Mouse (Mus musculus): ENCODE data around the gene Nop9. TPM values are rescaled to one million over a fixed set of nuclear protein-coding genes. Genes with fewer than 3 reads are reported as not detected.

Gene Nop9
- 12.1 TPM for polyA plus RNA-seq (2017; shearing (Covaris generic))

DNA sequence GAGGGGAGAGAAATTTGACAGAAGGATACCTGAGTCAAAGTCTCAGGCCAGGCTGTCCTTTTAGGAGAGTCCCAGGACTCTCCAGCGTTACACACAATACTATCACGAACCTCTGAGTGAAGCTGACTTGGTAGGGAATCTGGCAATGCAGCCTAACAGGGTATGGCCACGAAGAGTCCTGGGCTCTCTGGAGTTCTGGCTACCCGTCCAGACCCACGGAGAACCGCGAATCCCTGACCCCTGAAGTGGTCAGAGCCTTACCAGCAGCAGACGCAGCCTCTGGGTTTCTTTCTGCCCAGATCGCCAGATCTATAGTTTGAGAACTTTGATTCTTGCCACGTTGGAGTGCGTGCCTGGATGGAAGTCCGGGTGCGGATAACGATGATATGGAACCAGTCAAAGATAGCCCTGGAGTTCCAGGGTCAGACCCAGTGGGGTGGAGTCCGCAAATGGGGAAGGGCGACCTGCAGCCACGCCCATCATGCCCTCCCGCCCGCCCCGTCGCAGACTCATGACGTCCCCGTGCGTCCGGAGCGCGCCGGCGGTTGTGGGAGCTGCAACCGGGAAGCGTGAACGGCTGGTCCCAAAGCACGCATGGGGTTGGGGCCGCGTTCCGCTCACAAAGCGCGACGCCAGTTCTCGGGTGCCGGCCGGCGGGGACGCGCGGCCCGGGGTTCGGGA, at the start of gene Nop9, which contains the start of gene Dhrs1:
Gene Nop9 (plus strand): TSS at position 514 of the 681 bp plus-strand sequence.
Gene Dhrs1 (minus strand): TSS at position 511 of the 681 bp plus-strand sequence.

DNA sequence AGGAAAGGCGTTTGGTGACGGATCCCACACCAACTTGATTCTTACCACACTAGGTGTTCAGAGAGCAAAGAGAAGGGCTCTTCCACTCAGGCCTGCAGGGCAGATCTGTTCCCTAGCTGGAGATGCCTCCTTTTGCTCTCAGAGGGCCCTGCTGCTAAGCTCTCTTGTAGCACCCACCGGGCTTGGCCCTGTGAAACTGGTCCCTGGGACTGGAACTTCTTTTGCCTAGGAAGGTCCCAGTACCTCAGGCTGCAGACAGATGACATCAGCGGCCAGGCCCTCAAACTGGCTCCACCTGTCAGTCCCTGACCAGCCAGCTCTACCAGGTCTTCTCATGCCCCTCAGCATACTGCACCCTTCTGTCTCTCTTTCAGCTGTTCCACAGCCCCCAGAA, 31.8 kb upstream of the Nop9 start, which contains the start of gene Tgm1:
Gene Tgm1 (minus strand): TSS at position 198 of the 394 bp plus-strand sequence.

DNA sequence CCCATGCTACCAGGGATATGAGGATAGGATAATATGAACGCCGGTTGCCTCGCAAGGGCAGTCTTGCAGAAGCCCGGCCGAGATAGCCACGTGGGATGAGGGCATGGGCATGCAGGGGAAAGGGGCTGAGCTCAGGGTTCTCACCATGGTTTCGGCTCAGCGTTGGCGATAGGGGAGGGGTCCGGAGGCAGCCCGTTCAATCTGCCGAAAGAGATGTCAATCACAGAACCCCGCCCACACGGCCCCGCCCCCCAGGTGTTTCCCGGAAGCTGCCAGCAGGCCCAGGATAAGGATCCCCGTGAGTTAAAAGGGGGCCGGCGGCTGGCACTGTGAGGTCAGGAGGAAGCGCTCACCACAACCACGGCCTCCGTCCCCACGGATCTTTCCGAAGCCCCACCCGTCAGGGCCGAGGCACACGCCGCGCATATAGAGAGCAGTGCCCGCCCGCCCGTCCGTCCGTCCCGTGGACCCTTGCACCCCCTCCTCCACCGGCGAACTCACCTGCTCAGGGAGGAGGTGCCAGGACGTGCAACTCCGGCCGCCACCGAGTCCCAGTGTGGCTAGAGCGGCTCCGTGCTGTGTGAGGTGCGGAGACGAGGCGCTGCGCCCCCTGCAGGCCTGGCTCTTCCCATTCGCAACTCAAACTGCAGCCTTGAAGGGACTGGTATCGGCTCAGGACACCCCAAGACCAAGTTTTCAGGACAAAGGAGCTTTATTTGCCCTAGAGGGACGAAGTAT, 23.6 kb upstream of the Nop9 start, which contains the start of gene Rabggta:
Gene Rabggta (minus strand): TSS at position 564 of the 738 bp plus-strand sequence.

DNA sequence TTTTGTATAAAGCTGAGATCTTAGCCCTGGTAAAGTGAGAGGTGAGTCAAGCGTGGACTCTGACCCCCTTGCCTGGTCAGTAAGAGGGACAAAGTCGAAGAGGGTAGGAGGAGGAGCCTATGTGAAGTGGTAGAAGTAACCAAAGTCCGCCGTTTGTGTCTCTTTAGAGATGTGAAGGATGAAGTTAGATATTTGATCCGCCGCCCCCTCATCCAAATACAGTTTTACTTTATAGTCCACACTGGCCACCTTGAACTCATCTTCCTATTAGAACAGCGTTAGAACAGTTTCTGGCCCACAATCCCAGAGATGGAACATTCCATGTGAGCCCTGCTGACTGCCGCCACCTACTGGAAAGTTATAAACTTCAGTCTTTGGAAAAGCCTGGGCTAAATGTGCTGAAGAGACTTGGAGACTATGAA, 12.9 kb downstream of the Nop9 start, which contains the start of gene Cideb:
Gene Cideb (minus strand): TSS at position 96 of the 422 bp plus-strand sequence.

DNA sequence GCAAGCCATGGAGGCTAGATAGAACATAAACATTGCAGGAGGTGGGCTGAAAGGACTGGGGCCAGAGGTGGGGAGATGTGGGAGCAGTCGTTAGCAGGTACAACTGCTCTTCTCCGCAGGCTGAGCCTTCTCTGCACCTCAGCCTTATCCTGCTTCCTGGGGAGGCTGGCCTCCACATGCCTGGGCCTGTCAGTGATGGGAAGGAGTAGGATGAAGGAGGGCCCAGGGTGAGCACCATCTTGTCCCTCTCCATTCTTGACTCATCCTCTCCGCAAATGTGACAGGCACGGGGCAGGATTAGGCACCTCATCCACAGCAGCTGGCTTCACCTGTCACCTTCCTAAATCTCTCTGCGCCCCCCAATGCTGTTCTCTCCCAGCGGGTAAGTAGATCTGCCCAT, 15.7 kb downstream of the Nop9 start, which contains the start of gene Ltb4r2:
Gene Ltb4r2 (plus strand): TSS at position 266 of the 400 bp plus-strand sequence.

DNA sequence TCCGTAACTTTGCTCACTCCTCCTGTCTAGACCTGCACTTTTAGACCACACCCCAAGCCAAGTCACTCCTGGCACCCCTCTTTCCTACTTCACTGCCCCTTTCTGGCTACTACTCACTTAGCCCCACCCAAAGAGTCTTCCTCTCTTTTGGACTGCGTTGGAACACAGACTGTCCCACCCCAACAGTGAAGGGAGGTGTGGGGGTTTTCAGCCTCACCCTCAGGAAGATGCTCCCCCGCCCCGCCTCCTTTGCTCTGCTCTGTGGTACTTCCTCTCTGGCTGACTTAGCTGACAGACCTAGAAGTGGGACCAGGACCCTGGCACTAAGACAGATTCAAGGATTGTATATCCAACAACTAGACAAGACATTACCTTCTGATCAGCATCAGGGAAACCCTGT, 20.2 kb downstream of the Nop9 start, which contains the start of gene Ltb4r1:
Gene Ltb4r1 (plus strand): TSS at position 267 of the 400 bp plus-strand sequence.

DNA sequence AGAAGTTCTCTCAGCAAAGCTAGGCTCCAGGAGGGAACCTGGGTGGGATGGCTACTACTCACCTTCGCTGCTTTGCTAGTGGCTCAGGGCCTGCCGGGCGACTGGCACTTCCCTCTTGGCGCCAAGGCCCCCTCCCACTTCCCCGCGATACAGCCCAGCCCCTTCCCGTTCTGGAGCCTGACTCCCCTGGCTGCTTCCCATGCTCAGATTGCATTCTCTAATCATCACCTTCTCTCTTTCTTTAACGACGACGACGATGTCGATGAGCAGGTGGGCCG, 38.4 kb downstream of the Nop9 start, which contains the start of gene Adcy4:
Gene Adcy4 (minus strand): TSS at position 138 of the 278 bp plus-strand sequence.

DNA sequence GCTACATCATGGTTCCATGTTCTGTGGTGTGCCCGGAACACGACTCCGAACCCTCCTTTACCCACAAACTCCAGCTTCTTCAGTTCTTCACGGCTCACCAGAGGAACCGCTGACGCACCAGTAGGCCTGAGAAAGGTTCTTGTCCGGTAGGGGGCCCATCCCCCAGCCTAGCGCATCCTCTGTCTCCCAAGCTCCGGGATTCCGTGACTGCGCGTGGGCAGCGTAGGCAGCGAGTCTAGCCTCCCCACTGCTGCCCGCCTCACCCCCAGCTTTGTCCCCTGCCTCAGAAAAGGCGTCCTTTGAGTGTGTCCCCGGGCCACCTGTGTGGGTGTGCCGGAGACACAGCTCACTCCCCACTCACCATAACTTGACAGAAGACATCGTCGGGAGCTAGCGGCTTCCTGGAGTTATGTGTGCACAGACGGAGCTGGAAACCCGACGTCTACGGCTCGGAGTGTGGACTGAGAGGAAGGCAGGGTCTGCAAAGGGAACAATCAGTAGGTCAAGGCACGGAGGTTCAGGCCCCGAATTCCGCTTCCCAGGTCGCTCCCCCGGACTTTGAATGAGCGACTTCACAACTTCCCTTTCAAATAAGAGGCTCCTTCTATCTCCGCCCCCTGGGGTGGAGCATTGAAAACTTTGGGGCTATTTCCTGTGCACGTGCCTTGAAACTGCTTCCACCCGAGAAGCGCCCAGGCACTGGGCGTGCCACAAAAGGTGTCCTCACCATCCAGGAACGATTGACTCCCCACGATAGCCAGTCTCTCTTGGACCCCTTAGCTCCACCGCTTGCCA, 43.0 kb downstream of the Nop9 start, which contains the start of gene Ripk3:
Gene Ripk3 (minus strand): TSS at position 610 of the 795 bp plus-strand sequence.

Other genes starting within 250 kb of the Nop9 start
- not detected for gene Cpne6, start 235.2 kb upstream of the Nop9 start, polyA plus RNA-seq (2017; shearing (Covaris generic))
- 0.12 TPM for gene Nrl, start 220.7 kb upstream of the Nop9 start, polyA plus RNA-seq (2017; shearing (Covaris generic))
- gene Pck2, start 205.4 kb upstream of the Nop9 start, polyA plus RNA-seq (2017; shearing (Covaris generic)), result 48.4 TPM
- 170 TPM for gene Dcaf11, start 185.7 kb upstream of the Nop9 start, polyA plus RNA-seq (2017; shearing (Covaris generic))
- gene A730061H03Rik, start 185.3 kb upstream of the Nop9 start, polyA plus RNA-seq (2017; shearing (Covaris generic)), result 4.8 TPM
- gene Fitm1, start 170.1 kb upstream of the Nop9 start, polyA plus RNA-seq (2017; shearing (Covaris generic)), result not detected
- gene Psme1, start 167.6 kb upstream of the Nop9 start, polyA plus RNA-seq (2017; shearing (Covaris generic)), result 1,184 TPM
- 48.1 TPM for gene Emc9, start 160.4 kb upstream of the Nop9 start, polyA plus RNA-seq (2017; shearing (Covaris generic))
- gene Psme2, start 154.6 kb upstream of the Nop9 start, polyA plus RNA-seq (2017; shearing (Covaris generic)), result 937 TPM
- gene Rnf31, start 154.0 kb upstream of the Nop9 start, polyA plus RNA-seq (2017; shearing (Covaris generic)), result 64.3 TPM
- gene Irf9, start 142.1 kb upstream of the Nop9 start, polyA plus RNA-seq (2017; shearing (Covaris generic)), result 237 TPM
- gene Rec8, start 127.7 kb upstream of the Nop9 start, polyA plus RNA-seq (2017; shearing (Covaris generic)), result 8.1 TPM
- gene Ipo4, start 109.7 kb upstream of the Nop9 start, polyA plus RNA-seq (2017; shearing (Covaris generic)), result 53.3 TPM
- gene Gm49378, start 107.8 kb upstream of the Nop9 start, polyA plus RNA-seq (2017; shearing (Covaris generic)), result 2.8 TPM
- 96.0 TPM for gene Tm9sf1, start 101.9 kb upstream of the Nop9 start, polyA plus RNA-seq (2017; shearing (Covaris generic))
- gene Tssk4, start 95.5 kb upstream of the Nop9 start, polyA plus RNA-seq (2017; shearing (Covaris generic)), result 1.6 TPM
- gene Mdp1, start 85.2 kb upstream of the Nop9 start, polyA plus RNA-seq (2017; shearing (Covaris generic)), result 112 TPM
- gene Gmpr2, start 73.8 kb upstream of the Nop9 start, polyA plus RNA-seq (2017; shearing (Covaris generic)), result 58.4 TPM
- 496 TPM for gene Nedd8, start 73.6 kb upstream of the Nop9 start, polyA plus RNA-seq (2017; shearing (Covaris generic))
- gene Tinf2, start 63.9 kb upstream of the Nop9 start, polyA plus RNA-seq (2017; shearing (Covaris generic)), result 66.3 TPM
- 0.26 TPM for gene Tgm1, start 31.8 kb upstream of the Nop9 start, polyA plus RNA-seq (2017; shearing (Covaris generic))
- gene Rabggta, start 23.4 kb upstream of the Nop9 start, polyA plus RNA-seq (2017; shearing (Covaris generic)), result 90.8 TPM
- gene Dhrs1, start within 50 bp of the Nop9 start, polyA plus RNA-seq (2017; shearing (Covaris generic)), result 54.2 TPM
- not detected for gene Cideb, start 12.8 kb downstream of the Nop9 start, polyA plus RNA-seq (2017; shearing (Covaris generic))
- not detected for gene Ltb4r2, start 15.7 kb downstream of the Nop9 start, polyA plus RNA-seq (2017; shearing (Covaris generic))
- 1.4 TPM for gene Ltb4r1, start 20.3 kb downstream of the Nop9 start, polyA plus RNA-seq (2017; shearing (Covaris generic))
- not detected for gene Adcy4, start 38.4 kb downstream of the Nop9 start, polyA plus RNA-seq (2017; shearing (Covaris generic))
- gene Ripk3, start 43.2 kb downstream of the Nop9 start, polyA plus RNA-seq (2017; shearing (Covaris generic)), result 79.6 TPM
- gene Nfatc4, start 77.5 kb downstream of the Nop9 start, polyA plus RNA-seq (2017; shearing (Covaris generic)), result not detected
- 1.7 TPM for gene Nynrin, start 108.3 kb downstream of the Nop9 start, polyA plus RNA-seq (2017; shearing (Covaris generic))
- 0.25 TPM for gene Cbln3, start 138.7 kb downstream of the Nop9 start, polyA plus RNA-seq (2017; shearing (Covaris generic))
- gene Khnyn, start 139.3 kb downstream of the Nop9 start, polyA plus RNA-seq (2017; shearing (Covaris generic)), result 90.5 TPM
- 86.9 TPM for gene Sdr39u1, start 154.6 kb downstream of the Nop9 start, polyA plus RNA-seq (2017; shearing (Covaris generic))
- gene Cma1, start 199.0 kb downstream of the Nop9 start, polyA plus RNA-seq (2017; shearing (Covaris generic)), result not detected
- not detected for gene Cma2, start 205.3 kb downstream of the Nop9 start, polyA plus RNA-seq (2017; shearing (Covaris generic))